Mouse (Mus musculus) layer of hippocampus, adult 18-20 months (tissue): ENCODE measurements around the gene Tox2. TPM values are rescaled to one million over a fixed set of nuclear protein-coding genes. Genes with fewer than 3 reads are reported as not detected.

Source experiments
- DNase-seq, 2 experiments: peaks; one replicate each; pipeline ENCODE4 v3.0.0; 2022; ENCODE audit warnings: low spot score in 2 of 2
- long read RNA-seq: library from polyadenylated mRNA; stranded (forward); transcript quantifications from one replicate; pipeline ENCODE4 v2.0.0, GENCODE M21; 2021
- total RNA-seq, 2 experiments: library from RNA; stranded (reverse); gene quantifications; 2 replicates each; pipeline ENCODE4 v1.2.3; 2021

The Tox2 gene
- total RNA-seq = 10 to 100 TPM; 27.3 to 27.8 TPM
- long read RNA-seq, partial matches to known transcripts = 10 of 45 reads
- long read RNA-seq, other reads (novel, unspliced or antisense) = 28 of 45 reads

DNA sequence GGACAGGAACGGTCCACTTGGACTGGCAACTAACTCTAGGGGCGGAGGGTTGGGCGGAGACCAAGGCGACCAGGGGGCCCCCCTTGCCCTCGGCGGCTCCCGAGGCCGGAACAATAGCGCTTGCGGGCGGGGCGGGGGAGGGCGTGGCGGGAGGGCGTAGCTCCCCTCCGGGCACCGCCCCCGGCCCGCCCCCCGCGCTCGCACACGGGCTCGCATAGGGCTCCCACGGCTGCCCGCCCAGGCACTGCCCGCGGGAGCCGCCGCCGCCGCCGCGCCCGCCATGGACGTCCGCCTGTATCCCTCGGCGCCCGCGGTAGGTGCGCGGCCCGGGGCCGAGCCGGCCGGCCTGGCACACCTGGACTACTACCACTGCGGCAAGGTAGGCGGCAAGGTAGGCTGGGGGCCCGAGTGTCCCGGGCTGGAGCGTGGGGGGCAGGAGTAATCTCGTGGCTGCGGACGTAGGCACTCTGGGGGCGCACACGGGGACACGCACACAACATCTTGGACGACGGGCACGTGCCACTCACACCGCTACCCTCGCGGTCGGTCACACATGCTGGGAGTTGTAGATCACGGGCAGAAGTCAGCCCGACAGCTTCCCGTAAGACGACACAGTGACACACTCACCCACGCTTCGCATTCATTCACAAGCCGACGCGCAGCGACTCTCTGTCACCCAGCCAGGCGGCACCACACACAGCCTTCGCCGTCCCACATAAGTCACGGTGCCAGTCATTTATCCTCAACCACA is at the start of gene Tox2:
Gene Tox2 (plus strand): TSS at position 242 of the 751 bp plus-strand sequence.
- DNase-seq = peak; percentile 58 to 76

DNA sequence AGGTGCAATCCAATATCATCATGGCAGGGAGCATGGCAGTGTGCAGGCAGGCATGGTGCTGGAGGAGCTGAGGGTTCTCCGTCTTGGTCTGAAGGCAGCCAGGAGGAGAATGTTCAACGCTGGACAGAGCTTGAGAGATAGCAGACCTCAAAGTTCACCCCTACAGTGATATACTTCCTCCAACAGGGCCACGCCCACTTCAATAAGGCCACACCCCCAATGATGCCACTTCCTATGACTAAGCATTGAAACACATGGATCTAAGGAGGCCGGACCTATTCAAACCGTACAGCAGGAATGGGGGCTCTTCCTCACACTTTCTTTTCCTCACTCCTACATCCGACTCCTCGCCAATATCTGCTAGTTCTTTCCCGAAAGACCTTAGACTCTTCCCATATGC is 48.3 kb upstream of the Tox2 start:
- DNase-seq = no peak

- peak in 1 of 2 experiments; percentile 30 for DNase-seq
These were observed 43.9 kb upstream of the Tox2 start for GRCm38 (mm10) chr2:163158979-163159378.

DNA sequence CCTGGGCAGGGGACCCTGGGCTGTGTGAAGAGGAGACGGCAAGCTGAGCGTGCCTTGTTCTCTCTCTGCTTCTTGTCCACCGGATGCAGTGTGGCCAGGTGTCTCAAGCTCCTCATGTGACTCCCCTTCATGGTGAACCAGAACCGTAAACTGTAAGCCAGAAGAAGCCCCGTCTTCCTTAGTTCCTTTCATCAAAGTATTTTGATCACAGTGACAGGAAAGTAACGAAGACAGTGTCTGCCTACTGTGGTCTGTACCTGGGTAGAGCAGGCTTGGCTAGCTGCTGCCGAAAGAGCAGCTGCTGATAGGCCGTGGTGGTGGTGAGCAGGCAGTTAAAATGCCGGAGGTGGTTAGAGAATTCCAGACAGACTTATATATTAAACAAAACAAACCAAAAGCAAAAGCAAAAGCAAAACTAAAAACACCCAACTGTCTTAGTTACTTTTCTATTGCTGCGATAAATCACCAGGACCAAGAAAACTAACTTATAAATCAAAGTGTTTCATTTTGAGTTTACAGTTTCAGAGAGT is 38.4 kb upstream of the Tox2 start:
- DNase-seq = no peak

- no peak for DNase-seq
These were observed 36.7 kb upstream of the Tox2 start for GRCm38 (mm10) chr2:163166067-163166805.

GRCm38 (mm10) chr2:163171891-163172290 is 31.0 kb upstream of the Tox2 start:
- DNase-seq = no peak

- DNase-seq = no peak
These were observed 28.9 kb upstream of the Tox2 start for GRCm38 (mm10) chr2:163174066-163174465.

GRCm38 (mm10) chr2:163175831-163176230 is 27.1 kb upstream of the Tox2 start:
- DNase-seq = no peak

DNA sequence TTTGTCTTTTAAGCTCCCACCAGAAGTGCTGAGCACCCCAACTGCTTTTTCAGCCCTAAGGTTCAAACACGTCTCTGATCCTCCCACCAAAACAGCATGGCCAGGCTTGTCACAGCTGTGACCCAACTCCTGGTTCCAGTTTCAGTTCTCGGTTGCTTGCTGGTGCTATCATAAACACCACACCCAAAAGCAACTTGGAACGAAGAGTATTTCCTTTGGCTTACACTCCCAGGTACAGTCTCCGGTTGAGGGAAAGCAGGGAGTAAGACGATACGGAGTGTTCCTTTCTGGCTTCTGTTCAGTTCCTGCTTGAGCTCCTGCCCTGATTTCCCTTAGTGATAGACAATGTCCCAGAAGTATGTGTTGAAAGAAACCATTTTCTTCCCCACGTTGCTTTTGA is 26.4 kb upstream of the Tox2 start:
- DNase-seq = no peak

DNA sequence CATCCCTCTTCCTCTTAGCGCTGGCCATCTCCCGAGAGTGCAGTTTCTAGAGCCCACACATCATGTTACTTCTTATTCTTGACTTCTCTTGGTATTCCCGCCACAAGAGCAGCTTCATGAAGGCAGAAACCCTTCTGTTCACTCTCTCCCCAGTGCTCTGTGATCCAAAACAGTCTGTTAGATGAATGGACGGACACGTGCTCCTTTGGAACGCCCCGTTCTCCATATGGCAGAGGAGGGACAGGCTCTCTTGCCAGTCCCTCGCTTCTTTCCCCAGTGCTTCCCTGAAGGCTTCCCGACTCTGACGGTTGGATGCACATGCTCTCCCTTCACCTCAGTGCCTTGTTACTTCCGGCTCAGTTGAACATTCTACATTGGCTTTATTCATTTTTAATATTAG is 15.4 kb upstream of the Tox2 start:
- peak; percentile 21 to 44 for DNase-seq

DNA sequence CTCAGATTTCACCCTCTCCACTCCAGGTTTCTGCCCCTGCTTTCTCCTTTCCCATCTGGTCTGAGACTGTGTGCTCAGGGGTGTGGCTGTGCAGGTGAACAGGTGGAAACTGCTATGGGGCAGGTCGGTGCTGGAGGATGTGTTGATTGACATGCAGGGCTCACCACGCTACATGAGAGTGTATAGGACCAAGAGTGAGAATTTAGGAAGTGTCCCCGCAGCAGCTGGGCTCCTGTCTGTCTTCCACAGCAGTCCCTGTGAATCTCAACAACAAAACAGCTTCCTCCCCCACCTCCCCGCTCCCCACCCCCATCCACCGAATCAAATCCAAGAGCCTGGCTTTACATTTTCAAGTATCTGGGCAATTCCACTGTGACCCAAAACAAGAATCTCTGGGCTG is 13.3 kb upstream of the Tox2 start:
- no peak for DNase-seq

GRCm38 (mm10) chr2:163190004-163190441 is 12.9 kb upstream of the Tox2 start:
- no peak for DNase-seq

DNA sequence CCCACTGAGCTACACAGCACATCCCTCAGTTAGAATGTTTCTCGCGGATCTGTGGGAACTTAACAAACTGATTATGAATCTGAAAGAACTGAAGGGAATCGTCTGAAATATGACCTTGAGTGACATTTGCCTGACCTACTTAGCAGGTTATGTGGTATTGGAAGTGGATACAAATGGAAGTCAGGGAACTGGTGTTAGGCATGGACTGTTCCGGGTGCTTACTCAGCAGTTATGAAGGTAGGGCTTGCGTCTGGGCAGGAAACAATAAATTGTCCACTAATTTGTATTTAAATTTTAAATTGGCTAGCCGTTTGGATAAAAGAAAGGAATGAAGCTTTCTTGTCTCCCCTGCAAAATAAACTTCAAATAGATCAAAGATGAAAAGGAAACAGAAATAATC is 10.4 kb upstream of the Tox2 start:
- no peak for DNase-seq

GRCm38 (mm10) chr2:163194015-163194414 is 8.9 kb upstream of the Tox2 start:
- no peak for DNase-seq

GRCm38 (mm10) chr2:163194543-163194942 is 8.4 kb upstream of the Tox2 start:
- DNase-seq = no peak

GRCm38 (mm10) chr2:163195106-163195833 is 7.7 kb upstream of the Tox2 start:
- DNase-seq = no peak

DNA sequence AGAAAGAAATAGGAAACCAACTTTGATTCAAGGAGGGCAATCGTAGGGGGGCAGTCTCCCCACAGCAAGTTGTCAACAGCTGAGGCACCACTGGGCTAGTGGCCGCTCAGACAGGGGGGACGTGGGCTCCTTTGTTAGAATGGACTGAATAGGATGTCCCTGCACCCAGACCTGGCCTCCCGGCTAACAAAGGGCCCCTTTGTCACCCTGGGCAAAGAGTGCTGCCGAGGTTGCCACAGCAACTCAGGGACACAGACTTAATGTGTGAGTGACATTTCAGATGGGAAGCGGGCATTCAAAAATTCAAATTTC is 7.1 kb upstream of the Tox2 start:
- no peak for DNase-seq

DNA sequence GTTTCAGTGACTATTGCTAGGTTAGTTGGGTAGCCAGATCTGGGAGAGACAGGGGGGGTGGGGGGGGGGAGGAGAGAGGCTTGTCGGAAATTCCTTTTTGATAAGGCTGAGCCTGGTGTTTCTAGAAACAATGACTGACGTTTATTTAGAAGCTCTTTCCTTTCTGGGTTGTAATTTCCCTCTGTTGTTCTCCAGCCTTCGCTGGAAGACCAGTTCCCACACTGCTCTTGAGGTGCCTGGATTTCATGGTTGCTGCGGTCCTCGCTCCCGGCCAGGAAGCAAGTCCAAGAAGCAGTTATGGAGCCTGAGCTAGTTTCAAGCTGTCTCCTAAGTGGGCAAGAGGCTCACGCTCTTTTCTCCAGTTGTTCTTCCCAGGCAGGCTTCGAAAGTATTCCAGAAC is 1.0 kb upstream of the Tox2 start:
- DNase-seq = no peak

- no peak for DNase-seq
These were observed 407 bp upstream of the Tox2 start for GRCm38 (mm10) chr2:163202553-163202883.

DNA sequence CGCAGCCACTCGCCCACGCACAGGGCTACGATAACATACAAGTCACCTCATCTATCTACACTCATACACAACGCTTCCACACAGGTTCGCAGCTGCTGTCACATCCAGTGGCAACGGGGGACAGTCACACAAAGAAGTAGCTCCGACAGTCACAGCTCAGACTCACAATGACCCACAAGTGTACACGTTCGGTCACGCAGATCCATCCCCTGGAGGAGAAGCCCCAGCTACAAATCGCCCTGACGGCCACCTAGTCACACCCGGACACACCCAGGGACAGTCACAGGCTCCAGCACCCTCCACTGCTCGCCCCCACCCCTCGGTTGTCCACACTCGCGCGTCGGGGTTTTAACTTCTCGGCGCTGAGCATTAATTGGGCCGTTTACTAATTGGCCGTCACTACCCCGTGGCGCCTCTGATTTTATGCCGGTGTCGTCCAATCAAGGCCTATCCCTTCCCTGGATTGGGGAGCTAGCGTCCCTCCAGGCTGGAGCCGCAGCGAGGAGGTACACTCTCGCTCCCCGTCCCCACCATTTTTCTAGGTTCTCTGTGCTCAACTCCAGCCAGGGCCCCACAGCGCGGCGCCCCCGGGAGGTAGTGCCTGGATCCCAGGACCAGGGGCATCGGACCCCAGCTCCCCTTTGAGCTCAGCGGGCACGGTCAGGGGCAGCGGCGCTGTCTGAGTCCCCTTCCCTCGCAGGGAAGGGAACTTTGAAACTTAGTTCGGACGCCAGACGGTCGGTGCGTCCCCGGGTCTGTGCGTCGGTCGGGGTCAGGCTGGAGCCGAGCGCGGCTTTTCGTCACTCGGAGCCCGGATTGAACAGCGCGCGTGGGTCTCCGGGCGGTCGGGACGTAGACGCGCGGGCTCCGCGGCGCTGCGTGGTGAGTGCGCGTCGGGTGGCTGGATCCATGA is 966 bp downstream of the Tox2 start:
- no peak for DNase-seq
